Mouse (Mus musculus) cortical plate, adult 2 months (tissue): ENCODE data around the gene Agpat2. TPM values are rescaled to one million over a fixed set of nuclear protein-coding genes. Genes with fewer than 3 reads are reported as not detected.

Experiments used
- H3K27ac ChIP-seq: fragments of 200-500 bp; 2 replicates; pipeline ENCODE4 v1.5.1; 2012; ENCODE audit warnings: low read length, control low read depth, inconsistent platforms; ENCODE audit not compliant: insufficient read depth
- H3K4me1 ChIP-seq: fragments of 200-500 bp; 2 replicates; pipeline ENCODE4 v1.6.1; 2011; ENCODE audit warnings: low read length; ENCODE audit not compliant: control insufficient read depth, insufficient read depth
- H3K4me3 ChIP-seq: fragments of 200-500 bp; 2 replicates; pipeline ENCODE4 v1.5.1; 2011; ENCODE audit warnings: mild to moderate bottlenecking, low read length, control low read depth; ENCODE audit not compliant: insufficient read depth
- CTCF ChIP-seq: fragments of 200-500 bp; IDR thresholded peaks from 2 replicates; pipeline ENCODE4 v1.5.1; 2011; ENCODE audit warnings: mild to moderate bottlenecking, control low read depth, low read length; ENCODE audit not compliant: insufficient read depth; ENCODE audit errors: extremely low read depth
- POLR2A ChIP-seq: fragments of 200-500 bp; IDR thresholded peaks from 2 replicates; pipeline ENCODE4 v1.6.1; 2011; ENCODE audit warnings: mild to moderate bottlenecking, low read length, control low read depth; ENCODE audit not compliant: insufficient read depth; ENCODE audit errors: extremely low read depth
- polyA plus RNA-seq: library from polyadenylated mRNA; depleted of rRNA; stranded (reverse); fragments of >200 nt; gene quantifications from 2 replicates; pipeline ENCODE4 v1.2.3, GENCODE M21; 2012

The Agpat2 gene
- polyA plus RNA-seq, 1 experiment = 2.3 TPM

DNA sequence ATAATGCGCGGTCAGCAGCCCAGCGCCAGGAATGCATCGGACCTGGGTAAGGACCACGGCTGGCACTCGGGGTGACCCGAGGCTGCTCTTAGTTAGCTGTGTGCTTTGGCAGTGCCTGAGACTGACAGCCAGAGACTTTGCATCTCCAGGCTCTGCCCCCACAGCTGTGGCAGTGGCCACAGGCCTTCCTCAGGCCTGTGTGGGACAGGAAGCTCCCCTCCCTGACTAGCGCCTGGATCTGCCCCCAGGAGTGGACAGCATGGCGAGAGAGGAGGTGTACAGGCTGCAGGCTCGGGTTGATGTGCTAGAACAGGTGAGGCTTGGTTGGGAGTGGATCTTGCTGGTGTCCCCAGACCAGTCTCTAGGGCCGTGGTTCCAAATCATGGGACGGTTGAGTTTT is 12.8 kb downstream of the Agpat2 start:
- no peak for TF ChIP-seq CTCF
- no peak for TF ChIP-seq POLR2A
- H3K27ac ChIP-seq = no peak overlapping the region
- H3K4me3 ChIP-seq = no peak overlapping the region
- H3K4me1 ChIP-seq = no peaks in the 10 kb centered on the region

DNA sequence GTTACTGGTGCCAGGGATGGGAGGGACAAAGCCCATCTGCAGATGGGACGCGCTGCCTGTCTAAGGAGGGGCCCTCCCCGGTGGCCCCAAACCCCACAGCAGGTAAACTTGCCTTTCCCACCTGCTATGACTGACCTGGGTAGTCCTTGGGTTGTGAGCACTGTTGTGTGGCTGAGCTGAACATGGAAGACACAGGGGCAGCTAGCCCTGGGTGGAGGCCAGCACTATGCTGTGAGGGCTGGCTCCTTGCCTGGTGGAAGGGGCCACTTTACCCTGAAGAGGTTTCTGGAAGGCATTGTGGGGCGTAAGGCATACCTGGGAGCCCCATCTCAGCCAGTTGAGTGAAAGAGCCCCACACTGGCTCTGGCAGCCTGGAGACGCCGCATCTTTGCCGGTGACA is 13.3 kb downstream of the Agpat2 start:
- TF ChIP-seq POLR2A (no peak), CTCF (no peak)
- H3K4me1 ChIP-seq = no peaks in the 10 kb centered on the region
- H3K4me3 ChIP-seq = no peak overlapping the region
- no peak overlapping the region for H3K27ac ChIP-seq

GRCm38 (mm10) chr2:26590282-26590681 is 13.9 kb downstream of the Agpat2 start:
- Histone ChIP-seq H3K27ac (no peak overlapping the region), H3K4me3 (no peak overlapping the region), H3K4me1 (no peaks in the 10 kb centered on the region)
- no peak for TF ChIP-seq POLR2A
- no peak for TF ChIP-seq CTCF

GRCm38 (mm10) chr2:26589284-26589683 is 14.9 kb downstream of the Agpat2 start:
- H3K27ac ChIP-seq = no peak overlapping the region
- H3K4me3 ChIP-seq = no peak overlapping the region
- no peaks in the 10 kb centered on the region for H3K4me1 ChIP-seq
- TF ChIP-seq POLR2A (no peak), CTCF (no peak)

DNA sequence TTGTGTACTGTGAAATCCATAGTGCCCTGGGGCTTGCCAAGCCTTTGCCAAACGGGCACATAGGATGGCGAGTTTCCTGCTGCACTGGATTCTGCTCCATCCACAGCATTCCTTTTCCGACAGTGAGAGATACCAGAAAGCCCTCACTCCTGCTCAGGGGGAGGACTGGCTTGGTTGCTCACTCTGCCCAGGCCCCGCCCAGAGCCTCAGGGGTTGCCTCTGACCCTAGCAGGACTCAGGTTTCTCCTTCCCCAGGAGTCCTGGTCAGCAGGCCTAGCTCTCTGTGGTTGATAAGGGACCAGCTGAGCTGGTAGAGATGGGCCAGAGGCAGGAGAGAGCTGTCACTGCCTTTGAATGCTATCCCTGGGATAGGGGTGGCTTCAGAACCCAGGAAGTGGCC is 15.6 kb downstream of the Agpat2 start:
- Histone ChIP-seq H3K27ac (no peak overlapping the region), H3K4me1 (no peaks in the 10 kb centered on the region), H3K4me3 (peak overlapping the region; percentile 72; the same call in 1 of the 2 replicates)
- TF ChIP-seq CTCF (no peak), POLR2A (no peak)

- TF ChIP-seq POLR2A = no peak
- peak; percentile 12; the same call in 1 of the 2 replicates for TF ChIP-seq CTCF
- Histone ChIP-seq H3K27ac (no peak overlapping the region), H3K4me1 (no peaks in the 10 kb centered on the region), H3K4me3 (peak overlapping the region; percentile 72)
Observed at GRCm38 (mm10) chr2:26587044-26587405, 17.2 kb downstream of the Agpat2 start.

- H3K27ac ChIP-seq = no peak within 1 kb of the TSS
- peak within 1 kb of the TSS; percentile 72 for H3K4me3 ChIP-seq
Observed at GRCm38 (mm10) chr2:26586294-26587043, 17.7 kb downstream of the Agpat2 start, which contains the start of gene Gm20532. TSS of gene Gm20532 (plus strand) at chr2:26586639.

GRCm38 (mm10) chr2:26585713-26586112 is 18.5 kb downstream of the Agpat2 start:
- peak overlapping the region; percentile 72; the same call in 1 of the 2 replicates for H3K4me3 ChIP-seq
- no peak overlapping the region for H3K27ac ChIP-seq
- no peaks in the 10 kb centered on the region for H3K4me1 ChIP-seq
- no peak for TF ChIP-seq CTCF

More at GRCm38 (mm10) chr2:26586294-26587043, 17.7 kb downstream of the Agpat2 start, which contains the start of gene Gm20532:
- no peaks in the 10 kb centered on the region for H3K4me1 ChIP-seq
- TF ChIP-seq POLR2A = no peak
- peak; percentile 32; the same call in 1 of the 2 replicates for TF ChIP-seq CTCF

DNA sequence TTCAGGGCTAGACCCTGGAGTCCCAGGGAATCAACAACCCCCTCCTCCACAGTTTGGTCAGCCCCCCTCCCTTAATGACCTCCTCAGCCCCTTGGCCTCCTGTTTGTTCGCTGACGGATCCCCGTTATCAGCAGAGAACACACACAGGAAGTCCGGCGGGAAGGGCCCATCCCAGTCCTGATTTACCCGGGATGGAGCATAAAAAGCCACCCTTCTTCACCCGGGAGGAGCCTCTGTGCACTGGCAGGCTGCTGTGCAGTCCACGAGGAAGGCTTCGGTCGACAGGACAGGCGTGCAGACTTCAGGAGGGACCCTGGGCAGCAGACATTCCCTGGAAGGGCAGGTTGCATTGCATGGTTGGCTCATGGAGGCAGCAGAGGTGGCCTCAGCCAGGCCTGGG is 20.6 kb downstream of the Agpat2 start:
- peak; percentile 74 for TF ChIP-seq POLR2A
- TF ChIP-seq CTCF = no peak
- H3K4me3 ChIP-seq = peak overlapping the region; percentile 29
- H3K27ac ChIP-seq = peak overlapping the region; percentile 67
- H3K4me1 ChIP-seq = no peaks in the 10 kb centered on the region

- TF ChIP-seq POLR2A = no peak
- TF ChIP-seq CTCF = no peak
- Histone ChIP-seq H3K4me3 (no peak overlapping the region), H3K27ac (peak overlapping the region; percentile 67), H3K4me1 (no peaks in the 10 kb centered on the region)
Observed at GRCm38 (mm10) chr2:26582741-26583140, 21.5 kb downstream of the Agpat2 start.
